Mouse (Mus musculus) layer of hippocampus, adult 9-11 months (tissue): ENCODE results near the gene Zfp551.
A peak's percentile ranks its signal among the peaks of the same experiment; 100 is the strongest.

Source experiments
- DNase-seq: peaks from one replicate; pipeline ENCODE4 v3.0.0; 2022

Zfp551 gene

DNA sequence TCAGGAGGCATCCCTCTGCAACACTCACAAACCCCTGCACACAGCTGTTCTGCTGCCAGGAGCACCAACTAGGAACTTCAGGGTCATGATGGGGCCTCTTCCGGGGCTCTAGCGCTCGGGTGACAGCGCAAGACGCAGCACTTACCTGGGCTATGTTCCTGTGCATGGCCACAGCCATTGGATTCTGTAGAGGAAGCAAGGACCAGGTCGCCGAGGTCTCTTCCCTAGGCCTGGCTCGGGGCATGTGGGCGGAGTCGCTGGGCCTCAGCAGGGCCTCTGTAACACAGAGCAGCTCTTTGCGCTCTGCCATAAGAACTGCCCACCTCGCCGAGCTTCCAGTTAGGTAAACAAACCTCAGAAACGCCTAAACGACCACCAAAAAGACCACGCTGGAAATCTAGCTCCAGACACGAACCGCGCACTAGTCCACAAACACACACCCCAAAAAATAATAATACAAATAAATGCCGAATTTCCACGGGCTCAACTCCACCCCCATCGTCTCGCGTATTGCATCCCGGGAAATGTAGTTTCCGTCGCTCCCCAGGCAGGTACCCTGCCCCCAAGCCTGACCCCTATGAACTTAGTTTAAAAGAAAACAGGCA, at the start of gene Zfp551:
Gene Zfp551, minus strand, starts transcription at position 507 of the 605 bp plus-strand sequence.
- DNase-seq, result peak; percentile 44

DNA sequence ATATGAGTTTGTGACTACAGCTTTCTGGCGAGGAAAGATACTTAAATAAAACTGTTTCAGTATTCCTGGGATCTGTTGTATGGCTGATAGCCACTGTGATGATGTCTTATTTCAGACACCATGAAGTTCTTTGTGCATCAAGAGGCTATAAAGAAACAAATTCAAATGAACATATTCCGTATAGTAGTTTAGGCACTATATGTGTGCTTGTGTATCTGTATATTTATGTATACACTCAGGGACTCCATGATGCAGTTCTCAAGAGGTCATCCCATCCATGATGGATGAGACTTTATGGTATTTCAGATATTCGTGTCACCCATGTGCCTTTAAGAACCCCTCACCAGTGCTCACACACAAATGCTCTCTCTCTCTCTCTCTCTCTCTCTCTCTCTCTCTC, 304 bp upstream of the Zfp551 start:
- DNase-seq, result no peak

DNA sequence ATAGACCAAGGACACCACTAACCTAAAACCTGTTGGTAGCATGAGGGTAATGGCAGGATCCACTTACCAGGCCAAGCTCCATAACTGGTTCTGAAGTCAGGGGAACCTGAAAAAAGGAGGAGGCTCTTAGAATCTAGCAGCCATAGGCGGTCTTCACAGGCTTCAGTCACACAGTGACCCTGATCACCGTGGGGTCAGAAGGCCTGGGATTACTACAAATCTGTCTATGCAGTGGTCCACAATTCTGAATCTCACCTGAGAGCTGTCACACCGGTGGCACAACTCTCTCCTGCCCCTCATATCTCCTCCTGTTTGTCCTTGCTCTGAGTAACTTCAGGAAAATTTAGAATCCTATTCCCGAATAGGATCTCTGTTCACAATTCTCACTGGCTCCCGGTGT, 810 bp downstream of the Zfp551 start:
- DNase-seq, result no peak

DNA sequence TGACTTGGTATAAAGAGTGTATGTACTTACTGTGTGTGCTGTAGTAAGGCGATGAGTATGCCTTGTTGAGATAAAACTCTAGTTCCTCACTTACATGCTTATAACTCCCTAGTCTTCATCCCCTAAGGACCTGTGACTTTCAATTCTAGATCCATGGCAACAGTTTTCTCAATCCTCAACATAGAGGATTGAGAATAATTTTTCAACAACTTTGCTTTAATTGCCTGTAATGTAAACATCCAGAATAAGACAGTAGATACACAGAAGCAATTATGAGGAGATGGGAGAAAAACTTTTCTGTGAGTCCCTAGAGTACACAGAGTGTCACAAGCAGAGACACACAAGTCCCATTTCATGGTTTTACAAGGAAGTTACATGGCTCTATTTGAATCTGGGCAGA, 53.4 kb downstream of the Zfp551 start, which contains the start of gene Vmn1r84:
Gene Vmn1r84, minus strand, starts transcription at position 101 of the 400 bp plus-strand sequence.
- no peak for DNase-seq
